Mouse (Mus musculus) cerebellum, postnatal 25 days (tissue): ENCODE results near the gene Rbms3.

ENCODE experiments used
- DNase-seq, 2 experiments: peaks; one replicate each; pipeline ENCODE4 v3.0.0; 2021; ENCODE audit warnings: mixed read lengths in 2 of 2

Gene Rbms3

DNA sequence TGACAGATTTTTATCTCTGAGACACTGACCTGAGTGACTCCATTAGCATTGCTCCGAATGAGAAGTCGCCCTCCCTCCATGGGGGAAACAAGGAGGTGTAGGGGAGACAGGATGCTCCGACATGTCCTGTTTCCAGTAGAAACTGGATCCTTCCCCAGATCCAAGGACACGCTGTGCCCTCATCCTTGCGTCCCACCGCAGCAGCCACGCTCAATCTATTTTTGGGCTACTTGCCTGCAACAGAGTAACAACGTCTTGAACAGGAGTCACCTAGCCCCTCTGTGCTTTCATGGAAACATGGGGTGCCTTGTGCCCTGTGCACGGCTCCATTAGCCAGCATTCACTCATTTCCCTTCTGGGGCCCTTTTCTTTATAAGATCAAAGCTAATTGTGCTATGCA is at the start of gene Rbms3:
Gene Rbms3 (minus strand): TSS at position 143 of the 400 bp plus-strand sequence.
- DNase-seq, result peak in 1 of 2 experiments; percentile 2

DNA sequence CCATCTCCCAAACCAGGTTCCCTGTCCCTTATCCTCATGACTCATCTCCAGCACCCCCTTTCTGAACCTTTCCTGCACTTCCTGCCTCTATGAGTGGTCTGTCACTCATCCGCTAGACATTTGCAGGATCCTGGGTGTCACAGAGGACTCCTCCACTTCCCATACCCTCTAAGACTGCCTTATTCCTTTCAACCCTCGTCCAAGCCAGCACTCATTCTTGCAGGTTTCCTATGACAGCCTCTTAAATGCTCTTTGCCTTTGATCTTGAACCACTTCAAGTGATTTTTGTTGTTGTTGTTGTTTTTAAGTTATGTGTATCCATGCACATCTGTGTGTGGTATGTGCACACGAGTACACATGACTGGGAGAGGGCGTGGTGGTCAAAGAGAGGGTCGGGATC is 43.6 kb upstream of the Rbms3 start:
- DNase-seq, result no peak

DNA sequence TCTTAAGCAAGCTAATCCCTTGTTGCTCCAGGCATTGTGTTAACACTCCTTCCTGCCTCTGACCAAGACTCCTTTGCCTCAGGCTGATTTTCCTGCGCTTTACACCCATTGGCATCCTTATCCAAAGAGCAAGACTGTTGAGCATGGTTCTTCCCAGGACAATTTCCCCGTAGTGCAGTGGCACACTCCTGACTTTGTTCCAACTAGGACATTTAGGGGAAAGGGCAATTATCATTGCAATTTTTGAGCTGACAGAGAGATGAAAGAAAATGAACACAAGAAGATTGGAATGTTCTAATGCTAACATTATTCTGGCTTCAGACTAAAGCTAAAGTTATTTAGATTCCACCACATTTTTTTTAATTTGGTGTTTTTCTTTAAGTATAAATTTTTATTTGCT is 24.9 kb upstream of the Rbms3 start:
- no peak for DNase-seq

DNA sequence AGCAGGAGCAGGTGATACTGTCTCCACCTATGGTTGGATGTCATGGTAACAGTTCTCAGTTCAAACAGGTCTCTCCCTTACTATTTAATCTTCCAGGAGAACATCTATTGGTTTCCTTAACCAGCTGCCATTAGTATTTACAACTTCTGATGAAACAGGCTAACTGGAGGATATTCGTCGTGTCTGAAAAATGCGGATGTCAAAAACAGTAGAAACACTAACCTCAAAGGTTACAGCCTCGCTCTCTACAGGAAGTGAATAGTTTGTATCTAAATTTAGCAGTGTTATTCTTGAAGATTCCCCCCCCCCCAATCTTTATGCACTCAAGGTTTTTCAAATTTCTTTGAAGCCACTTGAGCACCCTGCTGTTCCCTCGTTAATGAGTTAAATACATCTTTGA is 23.9 kb upstream of the Rbms3 start:
- DNase-seq, result no peak

DNA sequence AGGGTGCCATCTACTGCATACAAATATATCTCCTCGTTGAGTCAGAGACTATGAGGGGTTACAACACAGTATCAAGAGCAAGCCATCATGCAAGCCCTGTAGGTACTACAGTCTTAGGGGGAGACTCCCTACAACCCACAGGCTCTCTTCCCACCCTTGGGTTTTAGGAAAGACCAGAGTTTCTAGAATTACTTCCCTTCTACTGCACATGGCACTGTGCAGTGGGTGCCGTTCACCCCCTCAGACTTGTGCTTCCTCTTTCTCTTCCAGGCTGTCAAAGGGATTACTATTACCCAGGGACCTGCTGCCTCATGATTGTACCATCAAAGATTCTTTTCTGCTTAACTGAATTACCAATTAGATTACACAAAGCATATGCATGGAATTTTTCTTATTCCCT is 16.4 kb upstream of the Rbms3 start:
- no peak for DNase-seq

DNA sequence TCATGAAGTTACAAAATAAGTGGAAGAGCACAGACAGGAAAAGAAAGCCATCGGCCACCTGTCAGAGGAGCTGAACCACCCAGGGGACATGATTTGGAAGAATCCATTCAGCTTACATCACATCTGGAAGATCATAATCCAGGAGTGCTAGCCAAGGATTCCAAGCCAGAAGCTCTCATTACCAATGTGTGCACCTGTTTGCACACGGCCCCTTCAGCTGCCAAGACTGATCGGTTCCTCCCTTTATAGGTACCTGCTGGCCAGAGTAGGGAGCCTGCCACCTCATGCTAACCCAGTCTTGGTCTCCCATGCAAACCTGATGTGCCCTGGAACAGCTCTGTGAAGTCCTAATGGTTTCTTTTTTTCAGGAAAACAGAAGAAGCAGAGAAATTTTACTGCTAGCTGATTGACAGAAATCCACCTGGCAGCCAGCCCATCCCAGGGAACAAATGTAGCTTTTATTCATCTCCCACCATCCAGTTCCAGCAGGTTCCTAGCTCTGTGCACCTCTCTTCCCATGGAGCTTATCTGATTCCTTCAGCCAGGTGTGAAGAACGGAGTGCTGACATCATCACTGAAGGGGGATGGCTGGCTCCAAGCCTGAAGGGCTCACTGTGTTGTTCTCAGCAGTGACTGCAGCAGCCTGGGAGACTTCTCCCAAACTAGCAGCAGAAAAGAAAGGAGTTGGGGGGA is 11.5 kb upstream of the Rbms3 start:
- peak in 1 of 2 experiments; percentile 6 for DNase-seq

DNA sequence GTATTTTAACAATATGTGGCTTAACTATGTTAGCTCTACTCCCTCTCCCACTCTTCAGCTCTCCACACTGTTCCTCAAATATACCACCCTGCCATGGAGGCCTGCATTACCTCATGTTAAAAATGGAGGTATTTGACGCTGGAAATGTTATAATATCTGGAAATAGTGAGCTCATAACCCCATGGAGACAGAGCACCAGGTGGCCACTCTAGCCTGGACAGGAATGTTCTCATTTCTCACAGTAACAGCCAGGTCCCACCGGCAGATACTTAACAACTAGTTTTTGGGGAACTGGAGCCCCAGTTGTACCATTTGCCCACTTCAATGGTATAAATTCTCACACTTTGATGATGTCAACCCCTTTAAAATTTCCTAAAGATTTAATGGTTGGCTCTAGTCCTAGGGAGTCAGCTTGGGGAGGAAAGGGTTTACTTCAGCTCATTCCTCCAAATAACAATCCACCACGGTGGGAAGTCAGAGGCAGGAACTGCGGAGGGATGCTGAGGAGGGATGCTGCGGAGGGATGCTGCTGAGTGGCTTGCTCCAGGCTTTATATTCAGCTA is 9.0 kb upstream of the Rbms3 start:
- DNase-seq, result no peak

DNA sequence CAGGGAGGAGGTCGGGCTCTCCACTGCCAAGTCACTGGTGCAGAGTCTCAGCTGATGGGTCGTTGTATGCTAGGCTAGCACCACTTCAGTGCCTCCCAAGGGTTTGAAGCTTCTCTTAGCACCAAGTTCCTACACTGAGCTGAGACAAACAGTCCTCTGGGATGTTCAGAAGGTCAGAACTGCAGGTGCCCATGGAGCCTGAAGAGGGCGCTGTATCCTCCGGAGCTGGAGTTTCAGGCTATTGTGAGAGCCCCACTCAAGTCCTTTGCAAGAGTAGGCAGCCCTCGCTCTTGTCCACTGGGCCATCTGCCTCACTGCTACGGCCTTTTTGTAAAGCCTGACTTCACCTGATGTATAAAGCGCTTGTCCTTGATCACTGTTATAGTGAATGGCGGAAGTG is 6.8 kb upstream of the Rbms3 start:
- no peak for DNase-seq

DNA sequence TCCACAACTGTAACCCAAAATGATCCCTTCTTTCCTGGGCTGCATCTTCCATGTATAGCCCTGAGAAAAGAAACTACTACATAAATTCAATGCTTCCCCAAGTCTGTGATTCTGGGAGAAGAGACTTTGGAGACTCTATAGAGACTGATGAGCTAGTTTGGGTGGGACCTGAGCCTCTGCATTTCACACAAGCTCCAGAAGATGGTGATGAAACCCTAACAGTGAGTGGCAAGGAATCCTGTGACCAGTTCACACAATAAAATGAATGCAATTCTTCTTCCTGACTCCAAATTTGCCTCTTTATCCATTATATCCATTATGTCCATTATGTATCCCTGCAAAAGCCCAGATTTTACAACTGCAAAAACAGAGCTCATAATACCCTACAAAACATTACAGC is 2.5 kb downstream of the Rbms3 start:
- no peak for DNase-seq

DNA sequence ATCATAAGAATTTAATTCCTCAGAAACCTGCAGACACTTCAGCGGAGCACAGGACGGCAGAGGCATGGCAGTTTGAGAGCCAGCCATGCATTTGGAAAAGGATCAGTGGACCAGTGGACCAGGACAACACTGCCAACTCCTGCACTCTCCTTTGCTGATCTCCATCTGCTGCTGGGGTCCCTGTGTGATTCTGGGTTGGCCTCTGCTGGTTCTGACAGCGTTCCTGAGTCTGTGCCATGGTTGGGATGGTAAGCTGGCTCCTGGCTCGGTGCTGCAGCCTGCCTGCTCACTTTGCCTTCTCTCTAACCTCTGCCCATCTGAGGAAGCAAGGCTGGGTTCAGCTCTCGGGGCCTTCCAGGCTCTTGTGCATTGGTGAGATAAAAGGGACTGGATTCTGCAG is 28.9 kb downstream of the Rbms3 start:
- peak; percentile 48 to 57 for DNase-seq

DNA sequence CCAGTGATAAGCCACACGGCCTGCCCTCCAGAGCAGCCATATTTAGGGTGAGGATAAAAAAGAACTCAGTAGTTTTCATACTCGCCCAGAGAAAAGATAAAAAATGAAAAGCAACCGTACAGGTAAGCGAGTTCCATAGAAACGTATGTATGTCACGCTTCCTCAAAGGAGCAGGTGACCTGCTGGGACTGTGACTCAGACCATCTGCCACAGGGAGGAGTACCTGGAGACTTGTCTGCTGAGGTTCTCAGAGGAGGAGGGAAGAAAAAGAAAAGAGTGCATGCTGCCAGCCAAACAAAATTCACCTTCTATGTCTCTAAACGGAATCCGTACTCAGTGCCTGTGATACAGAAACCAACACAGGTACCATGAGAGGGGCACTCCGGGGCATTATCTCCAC is 30.4 kb downstream of the Rbms3 start:
- peak; percentile 47 to 75 for DNase-seq

DNA sequence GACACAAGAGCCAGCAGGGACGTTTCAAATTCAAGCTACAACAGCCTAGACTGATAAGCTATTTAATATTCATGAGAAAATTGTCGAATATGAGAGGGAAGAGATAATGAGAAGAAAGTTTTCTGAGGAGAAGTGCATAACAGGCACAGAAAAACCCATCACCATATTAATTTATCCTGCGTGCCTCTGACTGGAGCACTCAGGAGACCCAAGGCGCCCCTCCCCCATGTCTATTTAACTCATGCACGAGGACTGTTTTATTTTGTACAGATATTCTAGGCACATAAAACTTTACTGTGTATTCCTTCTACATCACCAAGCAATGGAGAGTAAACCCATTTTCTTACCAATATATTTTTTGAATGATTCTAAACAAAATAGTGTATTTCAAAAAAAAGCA is 33.6 kb downstream of the Rbms3 start:
- no peak for DNase-seq

DNA sequence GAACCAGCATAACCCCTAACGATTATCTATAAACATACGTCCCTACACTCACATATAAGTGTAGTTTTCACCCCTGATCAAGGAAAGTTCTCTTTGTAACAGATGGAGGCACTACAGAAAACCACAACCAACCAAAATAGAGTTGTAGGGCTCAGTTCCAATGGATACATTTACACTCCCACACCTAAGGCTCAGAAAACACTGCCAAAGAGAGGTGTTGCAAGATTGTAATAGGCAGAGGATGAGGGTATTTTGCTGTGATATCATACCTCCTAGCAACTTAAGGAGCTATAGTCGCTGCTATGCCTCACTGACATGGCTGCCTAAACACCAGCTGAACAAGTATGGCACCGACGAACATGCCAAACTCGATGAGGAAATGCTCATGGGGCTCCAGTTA is 44.4 kb downstream of the Rbms3 start:
- no peak for DNase-seq

DNA sequence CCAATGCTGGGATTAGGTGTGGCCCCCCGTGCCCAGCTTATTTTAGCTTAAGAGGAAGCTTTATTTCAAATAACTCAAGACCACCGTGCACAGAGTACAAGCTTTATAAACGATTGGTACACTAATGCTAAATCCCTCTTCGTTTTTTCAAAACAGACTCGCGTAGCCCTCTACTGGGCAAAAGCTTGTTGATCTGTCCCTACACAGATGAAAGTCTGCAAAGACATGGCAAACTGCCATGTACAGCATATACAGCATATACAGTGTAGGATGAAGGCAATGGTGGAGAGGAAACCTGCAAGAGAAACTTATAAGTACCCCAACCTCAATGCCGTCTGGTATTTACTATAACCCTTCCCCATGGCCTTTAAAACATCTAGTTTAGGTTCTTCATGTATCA is 46.1 kb downstream of the Rbms3 start:
- peak in 1 of 2 experiments; percentile 7 for DNase-seq

DNA sequence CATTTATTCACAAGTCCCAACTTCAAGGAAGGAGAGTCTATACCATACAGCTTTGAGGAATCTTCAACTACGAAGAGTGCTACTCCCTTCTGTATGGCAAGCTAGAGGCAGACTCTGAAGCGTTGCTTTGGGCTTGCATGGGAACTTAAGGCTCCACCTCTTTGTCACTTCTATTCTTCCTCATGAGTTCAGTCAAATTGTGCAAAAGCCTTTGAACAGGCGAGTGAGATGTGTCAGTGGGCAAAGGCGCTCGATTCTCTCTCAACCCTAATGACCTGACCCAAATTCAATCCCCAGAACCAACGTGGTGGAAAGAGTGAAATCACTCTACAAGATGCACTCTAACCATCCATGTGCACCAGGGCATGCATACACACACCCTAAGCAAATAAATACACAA is 47.1 kb downstream of the Rbms3 start:
- no peak for DNase-seq

DNA sequence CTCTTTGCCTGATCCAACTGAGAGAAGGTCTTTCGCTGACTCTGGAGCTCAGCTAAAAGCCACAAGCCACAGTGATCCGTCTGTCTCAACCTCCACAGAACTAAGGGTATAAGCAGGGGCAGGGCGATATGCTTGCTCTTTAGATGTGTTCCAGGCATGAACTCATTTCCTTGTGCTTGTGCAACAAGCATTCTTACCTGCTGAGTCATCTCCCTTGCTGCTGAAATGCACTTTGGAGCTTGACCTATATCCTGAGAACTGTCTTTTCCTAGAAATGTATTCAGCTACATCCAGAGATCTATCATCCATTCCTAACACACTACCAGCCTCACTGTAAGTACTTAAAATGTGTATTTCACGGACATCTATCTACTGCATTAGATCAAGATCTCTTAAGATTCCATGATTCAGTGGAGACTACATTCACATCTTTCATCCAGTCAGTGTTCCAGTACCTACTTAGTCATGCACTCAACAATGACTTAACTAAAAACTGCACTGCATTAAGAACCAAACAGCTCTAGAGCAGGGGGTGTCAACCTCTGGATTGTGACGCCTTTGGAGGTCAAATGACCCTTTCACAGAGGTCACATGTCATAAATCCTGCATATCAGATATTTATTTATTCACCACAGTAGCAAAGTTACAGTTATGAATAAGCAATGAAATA is 58.4 kb downstream of the Rbms3 start:
- no peak for DNase-seq

DNA sequence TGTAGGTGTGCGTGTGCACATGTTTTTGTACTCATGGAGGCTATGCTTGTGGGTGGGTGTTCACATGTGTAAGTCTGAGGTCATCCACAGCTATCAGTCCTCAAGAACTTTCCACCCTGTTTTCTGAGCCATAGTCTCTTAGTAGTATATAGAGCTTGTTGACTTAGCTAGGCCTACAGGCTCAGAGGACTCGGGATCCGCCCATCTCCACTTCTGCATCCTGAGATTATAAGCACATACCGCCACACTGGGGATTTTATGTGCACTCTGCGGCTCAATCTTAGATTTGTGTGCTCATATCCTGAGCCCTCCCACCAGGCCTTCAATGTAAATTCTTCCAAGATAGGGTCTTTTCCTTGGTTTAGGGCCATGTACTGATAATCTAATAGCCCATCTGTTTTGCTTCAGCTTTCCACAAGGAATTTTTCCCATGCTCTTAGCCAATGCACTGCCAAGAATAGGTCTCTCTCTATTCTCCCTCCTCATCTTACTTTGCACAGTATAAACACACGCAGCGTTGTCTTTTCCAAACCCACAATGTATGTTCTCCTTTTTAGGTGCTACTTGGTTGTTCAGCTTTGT is 59.4 kb downstream of the Rbms3 start:
- no peak for DNase-seq

DNA sequence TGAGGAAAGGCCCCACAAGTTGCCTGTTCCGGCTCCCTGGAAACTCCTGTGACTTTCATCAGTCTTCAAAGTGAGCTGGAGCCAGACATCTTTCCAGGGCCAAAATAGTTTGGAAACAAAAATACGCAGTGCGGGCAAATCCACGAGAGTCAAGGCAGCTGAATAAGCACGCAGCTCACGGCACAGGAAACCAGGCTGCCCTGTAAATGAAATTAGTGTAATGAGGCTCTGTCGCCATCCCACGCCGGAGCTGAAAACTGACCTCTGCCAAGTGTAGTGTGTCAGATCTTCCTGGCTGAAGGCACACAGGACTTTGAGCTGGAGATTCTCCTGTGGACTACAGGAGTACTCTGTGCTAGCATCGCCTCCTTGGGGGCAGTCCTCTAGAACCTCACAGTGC is 63.4 kb downstream of the Rbms3 start:
- DNase-seq, result no peak

DNA sequence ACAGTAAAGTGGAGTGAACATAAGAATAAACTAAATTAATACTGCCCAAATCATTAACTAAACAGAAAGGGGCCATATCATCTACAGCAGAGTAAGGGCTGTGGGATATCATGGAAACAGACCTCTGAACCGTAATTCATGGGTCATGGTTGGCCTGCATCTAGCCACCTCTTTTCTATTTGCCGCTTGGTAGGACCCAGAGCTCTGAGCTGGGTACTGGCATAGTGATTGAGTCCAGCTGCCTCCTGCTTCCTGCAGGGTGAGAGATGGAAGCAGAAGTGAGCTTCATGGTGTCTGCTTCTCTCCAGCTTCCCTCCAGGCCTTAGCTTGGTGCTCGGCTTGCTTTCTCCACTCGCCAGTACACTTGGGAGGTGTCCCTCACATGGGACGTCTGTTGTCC is 71.2 kb downstream of the Rbms3 start:
- no peak for DNase-seq

DNA sequence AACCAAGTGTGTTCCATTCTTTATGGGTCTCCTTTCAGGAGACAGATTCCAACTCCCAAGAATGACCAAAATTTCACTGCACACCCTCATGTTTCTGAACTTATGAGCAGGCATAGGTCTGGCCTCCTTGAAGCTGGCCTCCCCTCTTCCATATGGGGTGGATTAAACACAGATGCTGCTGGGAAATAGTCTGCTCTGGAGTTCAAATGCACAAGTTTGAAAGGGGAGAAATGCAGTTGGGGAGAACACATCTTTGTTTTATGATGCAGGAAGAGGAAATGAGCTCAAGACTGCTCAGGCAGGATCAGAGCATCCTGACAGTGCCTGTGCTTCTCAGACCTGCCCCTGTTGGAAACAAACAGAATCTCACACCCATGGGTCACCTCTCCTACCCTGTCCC is 75.4 kb downstream of the Rbms3 start:
- no peak for DNase-seq

DNA sequence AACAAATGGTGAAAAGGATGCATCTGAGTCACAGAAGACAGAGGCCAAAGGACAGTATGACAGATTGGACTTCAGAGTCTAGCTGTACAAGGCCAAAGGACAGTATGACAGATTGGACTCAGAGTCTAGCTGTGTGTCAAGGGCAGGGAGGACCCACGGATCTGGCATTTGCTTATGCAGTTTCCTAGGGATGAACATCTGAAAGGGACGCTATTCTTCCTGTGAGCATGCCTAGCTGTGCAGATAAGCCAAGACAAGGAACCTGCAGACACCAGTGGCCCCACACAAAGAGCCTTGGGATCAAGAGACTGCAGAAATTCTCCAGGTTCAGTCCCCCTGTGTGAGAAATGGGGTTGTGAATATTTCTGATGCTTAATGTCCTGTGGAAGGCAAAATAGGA is 100.4 kb downstream of the Rbms3 start:
- no peak for DNase-seq

DNA sequence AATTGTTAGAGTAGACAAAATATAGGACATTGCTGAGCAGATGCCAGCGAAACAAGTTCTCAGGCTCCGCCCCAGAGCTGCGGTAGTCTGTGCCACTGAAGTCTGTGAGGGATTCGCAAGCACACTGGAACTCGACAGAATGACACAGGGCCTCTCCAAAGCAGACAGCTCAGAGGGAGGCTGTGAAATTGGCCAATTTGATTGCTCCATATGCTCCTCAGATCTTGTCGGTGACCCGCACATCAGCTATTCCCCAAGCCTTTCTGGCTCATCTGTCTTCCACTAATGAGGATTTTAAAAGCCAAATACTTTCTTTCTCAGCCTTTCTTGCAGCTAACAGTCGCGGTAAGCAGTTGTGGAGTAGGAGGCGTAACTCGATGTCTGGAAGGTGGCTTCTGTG is 120.8 kb downstream of the Rbms3 start:
- DNase-seq, result peak; percentile 10 to 15

DNA sequence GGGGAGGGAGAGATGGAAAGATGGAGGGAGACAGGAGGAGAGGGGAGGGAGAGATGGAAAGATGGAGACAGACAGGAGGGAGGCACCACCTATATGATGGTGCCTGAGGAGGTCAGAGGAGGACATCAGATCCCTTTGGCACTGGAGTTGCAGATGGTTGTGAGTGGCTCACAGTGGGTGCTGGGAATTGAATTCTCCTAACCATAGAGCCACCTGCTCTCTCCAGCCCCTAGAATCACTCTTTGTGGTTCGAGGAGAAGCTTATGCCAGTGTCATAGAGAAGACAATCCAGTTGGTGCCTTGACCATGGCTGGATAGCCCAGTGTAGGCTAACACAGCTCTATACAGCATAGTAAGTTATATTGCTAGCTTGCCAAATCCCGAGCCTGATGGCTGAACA is 137.8 kb downstream of the Rbms3 start:
- DNase-seq, result no peak

DNA sequence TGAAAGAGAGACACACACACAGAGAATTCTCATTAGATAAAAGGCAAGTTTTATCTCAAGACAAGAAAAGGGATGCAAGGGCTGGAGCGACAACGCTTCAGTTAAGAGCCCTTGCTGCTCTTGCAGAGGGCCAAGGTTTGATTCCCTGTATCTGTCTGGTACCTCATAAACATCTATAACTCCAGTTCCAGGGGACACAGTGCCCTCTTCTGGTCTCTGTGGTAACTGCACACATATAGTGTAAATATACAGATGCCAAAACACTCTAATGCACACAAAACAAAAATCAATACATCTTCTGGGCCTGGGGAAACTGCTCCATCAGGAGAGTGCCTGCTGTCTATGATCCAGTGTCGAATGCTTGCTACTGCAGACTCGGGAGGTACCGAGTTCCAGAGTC is 145.3 kb downstream of the Rbms3 start:
- no peak for DNase-seq
